Mouse (Mus musculus) heart, postnatal 25 days (tissue): ENCODE measurements at regions not wholly inside any gene's neighbourhood (a gene's known extent, or its start where the extent isn't known, plus 50 kb on each side); places are given as distances from the start of the nearest gene placed in this dataset.

Experiments
- DNase-seq: peaks from one replicate; pipeline ENCODE4 v3.0.0; 2022; ENCODE audit warnings: low spot score
- intact Hi-C: fragments of 180-260 bp; cut with DNase I; formaldehyde crosslinking; loops from one replicate; pipeline ENCODE4 v1.15.1; 2025

GRCm38 (mm10) chr5:126703516-126704282 lies 537.9 kb upstream of the Tmem132c start:
- DNase-seq: no peak
- intact Hi-C loops: no loop called here

- intact Hi-C loops: no loop called here
- DNase-seq: no peak
Measured at GRCm38 (mm10) chr5:126705871-126706270, 535.7 kb upstream of the Tmem132c start.

GRCm38 (mm10) chr5:126706701-126707100 lies 534.9 kb upstream of the Tmem132c start:
- no peak for DNase-seq
- intact Hi-C loops: no loop called here

- intact Hi-C loops: no loop called here
- DNase-seq: no peak
Measured at GRCm38 (mm10) chr5:126714672-126715071, 526.9 kb upstream of the Tmem132c start.

- no peak for DNase-seq
- intact Hi-C loops: no loop called here
Measured at GRCm38 (mm10) chr5:126718421-126718820, 523.2 kb upstream of the Tmem132c start.

- DNase-seq: no peak
- intact Hi-C loops: no loop called here
Measured at GRCm38 (mm10) chr5:126721300-126721699, 520.3 kb upstream of the Tmem132c start.

GRCm38 (mm10) chr5:126723304-126724295 lies 518.0 kb upstream of the Tmem132c start:
- no peak for DNase-seq
- intact Hi-C loops: no loop called here

GRCm38 (mm10) chr5:126724329-126724728 lies 517.3 kb upstream of the Tmem132c start:
- intact Hi-C loops: no loop called here
- no peak for DNase-seq

GRCm38 (mm10) chr5:126733470-126733869 lies 508.1 kb upstream of the Tmem132c start:
- intact Hi-C loops: loop anchor here (5.0 kb wide), 1 partner anchor 1201 kb away; the partner anchor contains the start of gene Tmem132b
- peak; percentile 1 for DNase-seq

- DNase-seq: no peak
- intact Hi-C loops: no loop called here
Measured at GRCm38 (mm10) chr5:126735733-126736132, 505.9 kb upstream of the Tmem132c start.

GRCm38 (mm10) chr5:126737681-126738080 lies 503.9 kb upstream of the Tmem132c start:
- intact Hi-C loops: no loop called here
- no peak for DNase-seq

- no peak for DNase-seq
- intact Hi-C loops: no loop called here
Measured at GRCm38 (mm10) chr5:126740861-126741410, 500.7 kb upstream of the Tmem132c start.

- DNase-seq: no peak
- intact Hi-C loops: no loop called here
Measured at GRCm38 (mm10) chr5:126755107-126755506, 486.5 kb upstream of the Tmem132c start.

- no peak for DNase-seq
- intact Hi-C loops: no loop called here
Measured at GRCm38 (mm10) chr5:126765037-126765707, 476.4 kb upstream of the Tmem132c start.

- no peak for DNase-seq
- intact Hi-C loops: no loop called here
Measured at GRCm38 (mm10) chr5:126769031-126769430, 472.6 kb upstream of the Tmem132c start.

GRCm38 (mm10) chr5:126787706-126788610 lies 453.6 kb upstream of the Tmem132c start:
- intact Hi-C loops: no loop called here
- DNase-seq: peak; percentile 29

GRCm38 (mm10) chr5:126799698-126800279 lies 441.8 kb upstream of the Tmem132c start:
- no peak for DNase-seq
- intact Hi-C loops: no loop called here

- intact Hi-C loops: no loop called here
- DNase-seq: no peak
Measured at GRCm38 (mm10) chr5:126806656-126807055, 435.0 kb upstream of the Tmem132c start.

GRCm38 (mm10) chr5:126816069-126816468 lies 425.5 kb upstream of the Tmem132c start:
- no peak for DNase-seq
- intact Hi-C loops: no loop called here
